9 mouse cellular contexts compared by ENCODE assay signal in genomic region chr4:141766316-141766667, GRCm38 (mm10). TPM values are rescaled to one million over a fixed set of nuclear protein-coding genes. Genes with fewer than 3 reads are reported as not detected.
DNase-seq lines count a peak whose midpoint lies in the region; ATAC-seq and TF ChIP-seq lines count a peak whose summit lies in the region.
"Had no signal": no experiment of that assay in that cellular context is flagged by ENCODE, and none has a peak within 500 bp of the region (broad histone marks: within the 10 kb centered on the region; RNA-seq: fewer than 3 reads in every experiment).

No protein-coding gene starts in this region.

- H3K4me3 ChIP-seq in lung, embryonic 16.5 days (ENCODE audit: low read length), result no peak overlapping the region
- no peak overlapping the region for H3K4me3 ChIP-seq in lung, adult 2 months (replicated peaks; ENCODE audit: extremely low read depth, low read depth, low read length)
- no peak overlapping the region for H3K4me3 ChIP-seq in myocyte

- no peak overlapping the region for H3ac ChIP-seq in myocyte (ENCODE audit: control insufficient read depth, insufficient read length)

- H3K79me2 ChIP-seq in myocyte (ENCODE audit: control insufficient read depth, insufficient read depth), result no peaks in the 10 kb centered on the region

- ATAC-seq in lung, embryonic 16.5 days (ENCODE audit: low read depth), result no peak
- peak; percentile 43 for ATAC-seq in inflammation-experienced regulatory T-cells, adult 6 months

- peaks cover 23% of the 10 kb centered on the region for H3K4me1 ChIP-seq in lung, embryonic 16.5 days (replicated peaks; ENCODE audit: control insufficient read depth, insufficient read depth, low read length)
- H3K4me1 ChIP-seq in lung, adult 2 months (ENCODE audit: control insufficient read depth, insufficient read depth, low read length), result 0 out of 2 replicates have a peak, but pooled peaks cover 2% of the 10 kb centered on the region

- H3K9ac ChIP-seq in lung, embryonic 16.5 days (ENCODE audit: low read length), result no peak overlapping the region

- no peaks in the 10 kb centered on the region for H3K9me3 ChIP-seq in lung, embryonic 16.5 days (ENCODE audit: control insufficient read depth, low read length)

- no peak for TF ChIP-seq CTCF in lung, adult 2 months (IDR thresholded peaks at IDR 0.05; ENCODE audit: insufficient read depth, low read length)

- peak; percentile 16 for DNase-seq in cerebellum, adult 11-12 months
- DNase-seq in cerebellum, postnatal 10 days, result no peak
- DNase-seq in lung, adult 2 months, result no peak
- DNase-seq in cerebellum, adult 9-10 months, result no peak
- no peak for DNase-seq in embryo, embryonic 9.5 days (ENCODE audit: extremely low spot score)

- no peaks in the 10 kb centered on the region for H3K27me3 ChIP-seq in lung, embryonic 16.5 days (ENCODE audit: control insufficient read depth, insufficient read depth, low read depth, low read length)
- H3K27me3 ChIP-seq in myocyte (ENCODE audit: control insufficient read depth, insufficient read depth, insufficient read length), result no peaks in the 10 kb centered on the region

- WGBS in lung, embryonic 16.5 days, result 57% methylated on average over 8 of the region's 8 CpGs
- WGBS in lung, adult 2 months, result 63% methylated on average over 8 of the region's 8 CpGs

- H3K36me3 ChIP-seq in lung, embryonic 16.5 days (ENCODE audit: control insufficient read depth, insufficient read depth, low read length), result peaks cover 26% of the 10 kb centered on the region
- H3K36me3 ChIP-seq in myocyte (ENCODE audit: control insufficient read depth, insufficient read depth), result peaks cover 23% of the 10 kb centered on the region

- no peak for TF ChIP-seq POLR2A in lung, adult 2 months (IDR thresholded peaks at IDR 0.05; ENCODE audit: borderline replicate concordance, extremely low read depth, low read depth, low read length)
- no peak for TF ChIP-seq POLR2A in myocyte (IDR thresholded peaks at IDR 0.05; ENCODE audit: insufficient read length, low read depth)

- H3K27ac ChIP-seq in lung, embryonic 16.5 days (ENCODE audit: low read length), result peak overlapping the region; percentile 92

- H3K4me2 ChIP-seq in lung, embryonic 16.5 days (ENCODE audit: low read depth, low read length), result peak overlapping the region; percentile 19
- H3K4me2 ChIP-seq in myocyte (ENCODE audit: low read depth), result peak overlapping the region; percentile 63

TF ChIP-seq in myocyte, 11 proteins besides CTCF, POLR2A, EP300 and RAD21:
- no peak for TF ChIP-seq REST (IDR thresholded peaks at IDR 0.05; ENCODE audit: insufficient read depth, insufficient read length)
- TF ChIP-seq POLR2AphosphoS2 (IDR thresholded peaks at IDR 0.05; ENCODE audit: insufficient read length, low read depth), result no peak
- TF ChIP-seq MYOG (IDR thresholded peaks at IDR 0.05; ENCODE audit: control insufficient read depth in 1 of 3, insufficient read depth in 1 of 3, insufficient read length in 2 of 3, low read depth in 2 of 3), result no peak
- no peak for TF ChIP-seq USF1 (IDR thresholded peaks at IDR 0.05; ENCODE audit: low read depth)
- no peak for TF ChIP-seq TCF3 (IDR thresholded peaks at IDR 0.05; ENCODE audit: insufficient read length, low read depth)
- no peak for TF ChIP-seq MYOD1 (IDR thresholded peaks at IDR 0.05; ENCODE audit: control insufficient read depth in 1 of 3, insufficient read length in 2 of 3, low read depth in 2 of 3)
- no peak for TF ChIP-seq MAX (IDR thresholded peaks at IDR 0.05; ENCODE audit: low read depth)
- TF ChIP-seq TCF12 (IDR thresholded peaks at IDR 0.05; ENCODE audit: insufficient read depth, poor library complexity, severe bottlenecking), result no peak
- no peak for TF ChIP-seq CEBPB (IDR thresholded peaks at IDR 0.05; ENCODE audit: insufficient read depth, poor library complexity, severe bottlenecking)
- no peak for TF ChIP-seq SRF (IDR thresholded peaks at IDR 0.05; ENCODE audit: control insufficient read depth, insufficient read length, low read depth)
- no peak for TF ChIP-seq E2F4 (IDR thresholded peaks at IDR 0.05; ENCODE audit: insufficient read depth)

RNA-seq across cellular contexts. Expression of gene Agmat, which starts 19.8 kb away (rescaled TPM):
- polyA plus RNA-seq in lung, embryonic 16.5 days (2015; fragmentation: Nextera tagmentation; extraction: Ambion mirVana), result 0.21 and 1.4 TPM in 2 replicates
- 0.15 and 0.28 TPM in 2 replicates for polyA plus RNA-seq in lung, adult 2 months (2012; rRNA removed)
- not detected for polyA plus RNA-seq in inflammation-experienced regulatory T-cells, adult 6 months (2017; shearing (Covaris generic))
- polyA plus RNA-seq in myocyte (2012; fragmentation: generic; extraction: Trizol), result 0.72 TPM
- polyA plus RNA-seq: embryonic facial prominence, embryonic 11.5 days had no signal

RNA-seq across cellular contexts. Expression of gene Dnajc16, which starts 24.4 kb away (rescaled TPM):
- polyA plus RNA-seq in lung, embryonic 16.5 days (2015; fragmentation: Nextera tagmentation; extraction: Ambion mirVana), result 4.3 and 4.7 TPM in 2 replicates
- 9.6 and 12.0 TPM in 2 replicates for polyA plus RNA-seq in lung, adult 2 months (2012; rRNA removed)
- 1 to 10 TPM; 3.0 to 3.7 (median 3.6) TPM for polyA plus RNA-seq in inflammation-experienced regulatory T-cells, adult 6 months (2017; shearing (Covaris generic))
- polyA plus RNA-seq in myocyte (2012; fragmentation: generic; extraction: Trizol), result 9.5 TPM

RNA-seq across cellular contexts. Expression of gene Casp9, which starts 27.1 kb away (rescaled TPM):
- 23.9 and 24.6 TPM in 2 replicates for polyA plus RNA-seq in lung, embryonic 16.5 days (2015; fragmentation: Nextera tagmentation; extraction: Ambion mirVana)
- polyA plus RNA-seq in lung, adult 2 months (2012; rRNA removed), result 17.7 and 19.0 TPM in 2 replicates
- polyA plus RNA-seq in inflammation-experienced regulatory T-cells, adult 6 months (2017; shearing (Covaris generic)), result 10 to 100 TPM in 1 of 3 experiments, 1 to 10 TPM in 2; 6.9 to 10.9 (median 6.9) TPM
- polyA plus RNA-seq in myocyte (2012; fragmentation: generic; extraction: Trizol), result 15.2 TPM

RNA-seq across cellular contexts. Expression of gene Ddi2, which starts 43.1 kb away (rescaled TPM):
- 18.1 and 18.3 TPM in 2 replicates for polyA plus RNA-seq in lung, embryonic 16.5 days (2015; fragmentation: Nextera tagmentation; extraction: Ambion mirVana)
- polyA plus RNA-seq in lung, adult 2 months (2012; rRNA removed), result 19.7 and 20.2 TPM in 2 replicates
- 10 to 100 TPM; 14.6 to 17.1 (median 16.9) TPM for polyA plus RNA-seq in inflammation-experienced regulatory T-cells, adult 6 months (2017; shearing (Covaris generic))
- polyA plus RNA-seq in myocyte (2012; fragmentation: generic; extraction: Trizol), result 10.6 TPM

RNA-seq across cellular contexts. Expression of gene Cela2a, which starts 59.7 kb away (rescaled TPM):
- not detected in 2 replicates for polyA plus RNA-seq in lung, embryonic 16.5 days (2015; fragmentation: Nextera tagmentation; extraction: Ambion mirVana)
- polyA plus RNA-seq in lung, adult 2 months (2012; rRNA removed), result 1.5 and 37.8 TPM in 2 replicates
- not detected for polyA plus RNA-seq in inflammation-experienced regulatory T-cells, adult 6 months (2017; shearing (Covaris generic))
- polyA plus RNA-seq in myocyte (2012; fragmentation: generic; extraction: Trizol), result not detected
- polyA plus RNA-seq: embryonic facial prominence, embryonic 11.5 days had no signal
